12 mouse cellular contexts compared by ENCODE assay signal in genomic region chr6:118838919-118839915, GRCm38 (mm10).
DNase-seq lines count a peak whose midpoint lies in the region; ATAC-seq lines count a peak whose summit lies in the region.
"Had no signal": no experiment of that assay in that cellular context is flagged by ENCODE, and none has a peak within 500 bp of the region (broad histone marks: within the 10 kb centered on the region; RNA-seq: fewer than 3 reads in every experiment).

No protein-coding gene starts in this region.

- peak overlapping the region in 1 of 2 experiments; percentile 28; a peak in 1 of 4 replicates for H3K27ac ChIP-seq in heart, embryonic 14.5 days (replicated peaks in 1 of 2; ENCODE audit: control insufficient read depth in 1 of 2, insufficient read depth in 1 of 2, low read depth in 2 of 2, low read length in 2 of 2)
- H3K27ac ChIP-seq in kidney, embryonic 16.5 days (ENCODE audit: low read length) = peak overlapping the region; percentile 28; the same call in 1 of the 2 replicates
- H3K27ac ChIP-seq in hindbrain, embryonic 11.5 days (ENCODE audit: low read depth, low read length) = no peak overlapping the region
- H3K27ac ChIP-seq: hindbrain, embryonic 13.5 days; midbrain, embryonic 12.5 days had no signal

- DNase-seq in heart, postnatal 14 days = no peak
- peak; percentile 30 for DNase-seq in lung, postnatal 25 days (ENCODE audit: low spot score)
- no peak for DNase-seq in spleen, adult 18-20 months
- DNase-seq in hindbrain, embryonic 11.5 days (ENCODE audit: low spot score) = no peak
- DNase-seq: cerebellum, adult 11-12 months; right cerebral cortex, postnatal 25 days had no signal

- peaks cover 38 to 87% of the 10 kb centered on the region in 2 experiments for H3K4me1 ChIP-seq in heart, embryonic 14.5 days (ENCODE audit: control insufficient read depth in 2 of 2, insufficient read depth in 2 of 2, low read length in 2 of 2)
- H3K4me1 ChIP-seq in kidney, embryonic 16.5 days (ENCODE audit: insufficient read depth, low read length) = peaks cover 12% of the 10 kb centered on the region
- no peaks in the 10 kb centered on the region for H3K4me1 ChIP-seq in hindbrain, embryonic 11.5 days (replicated peaks; ENCODE audit: control insufficient read depth, insufficient read depth, low read length)
- H3K4me1 ChIP-seq: midbrain, embryonic 12.5 days had no signal

- no peak overlapping the region for H3K9ac ChIP-seq in heart, embryonic 14.5 days (ENCODE audit: low read length)
- no peak overlapping the region; the same call in 1 of the 2 replicates for H3K9ac ChIP-seq in kidney, embryonic 16.5 days (replicated peaks; ENCODE audit: low read length)
- no peak overlapping the region for H3K9ac ChIP-seq in hindbrain, embryonic 11.5 days (ENCODE audit: low read depth, low read length)
- H3K9ac ChIP-seq: hindbrain, embryonic 13.5 days; midbrain, embryonic 12.5 days had no signal

- no peaks in the 10 kb centered on the region for H3K27me3 ChIP-seq in heart, embryonic 14.5 days (ENCODE audit: control insufficient read depth, insufficient read depth, low read length)
- no peaks in the 10 kb centered on the region for H3K27me3 ChIP-seq in kidney, embryonic 16.5 days (ENCODE audit: insufficient read depth, low read length)
- H3K27me3 ChIP-seq in hindbrain, embryonic 11.5 days (ENCODE audit: control insufficient read depth, insufficient read depth, low read length) = no peaks in the 10 kb centered on the region
- H3K27me3 ChIP-seq: hindbrain, embryonic 13.5 days; midbrain, embryonic 12.5 days had no signal

- WGBS in heart, embryonic 14.5 days = 22% methylated on average over 14 of the region's 14 CpGs
- 32% methylated on average over 14 of the region's 14 CpGs for WGBS in kidney, embryonic 16.5 days
- 70% methylated on average over 14 of the region's 14 CpGs for WGBS in hindbrain, embryonic 11.5 days

- 0 out of 2 replicates have a peak, but pooled peaks have one; percentile 44 for ATAC-seq in heart, embryonic 14.5 days (ENCODE audit: insufficient number of reproducible peaks, insufficient read depth, low FRiP score, low read depth)
- peak; percentile 80 for ATAC-seq in common myeloid progenitor, adult 5-6 weeks (replicated peaks; ENCODE audit: low read depth, poor library complexity, severe bottlenecking)
- peak; percentile 93 for ATAC-seq in kidney, embryonic 16.5 days (ENCODE audit: low FRiP score, low TSS enrichment)
- no peak for ATAC-seq in activated CD4-positive, CD25-positive, alpha-beta regulatory T cell, adult 4 months
- ATAC-seq in hindbrain, embryonic 11.5 days (ENCODE audit: low FRiP score) = no peak

- no peaks in the 10 kb centered on the region for H3K9me3 ChIP-seq in heart, embryonic 14.5 days (ENCODE audit: control insufficient read depth, low read length)
- no peaks in the 10 kb centered on the region for H3K9me3 ChIP-seq in kidney, embryonic 16.5 days (ENCODE audit: low read length)
- H3K9me3 ChIP-seq in hindbrain, embryonic 11.5 days (ENCODE audit: control insufficient read depth, low read length) = no peaks in the 10 kb centered on the region
- H3K9me3 ChIP-seq: hindbrain, embryonic 13.5 days; midbrain, embryonic 12.5 days had no signal

- H3K4me3 ChIP-seq in heart, embryonic 14.5 days (ENCODE audit: control insufficient read depth in 1 of 2, insufficient read depth in 1 of 2, low read depth in 1 of 2, low read length in 2 of 2) = no peak overlapping the region
- H3K4me3 ChIP-seq in kidney, embryonic 16.5 days (ENCODE audit: low read length) = no peak overlapping the region
- H3K4me3 ChIP-seq in hindbrain, embryonic 11.5 days (ENCODE audit: low read depth, low read length) = no peak overlapping the region
- H3K4me3 ChIP-seq: hindbrain, embryonic 13.5 days; midbrain, embryonic 12.5 days had no signal

- peak overlapping the region; percentile 21; the same call in 1 of the 2 replicates for H3K4me2 ChIP-seq in heart, embryonic 14.5 days (ENCODE audit: low read length)
- peak overlapping the region; percentile 16; the same call in 1 of the 2 replicates for H3K4me2 ChIP-seq in kidney, embryonic 16.5 days (replicated peaks; ENCODE audit: low read depth, low read length)
- H3K4me2 ChIP-seq in hindbrain, embryonic 11.5 days (replicated peaks; ENCODE audit: low read depth, low read length) = no peak overlapping the region
- H3K4me2 ChIP-seq: hindbrain, embryonic 13.5 days; midbrain, embryonic 12.5 days had no signal

- intact Hi-C loops in heart, postnatal 14 days (cut with DNase I) = no loop called here

- no peaks in the 10 kb centered on the region for H3K36me3 ChIP-seq in heart, embryonic 14.5 days (ENCODE audit: control insufficient read depth, insufficient read depth, low read length)
- H3K36me3 ChIP-seq in kidney, embryonic 16.5 days (ENCODE audit: insufficient read depth, low read length) = no peaks in the 10 kb centered on the region
- no peaks in the 10 kb centered on the region for H3K36me3 ChIP-seq in hindbrain, embryonic 11.5 days (ENCODE audit: control insufficient read depth, insufficient read depth, low read length)
- H3K36me3 ChIP-seq: hindbrain, embryonic 13.5 days; midbrain, embryonic 12.5 days had no signal

Comparison
In these comparisons a context has a peak if more than half of its experiments do, and no peak if none do; other contexts are left out.
1. ATAC-seq: peak in heart, embryonic 14.5 days (single experiment), common myeloid progenitor, adult 5-6 weeks (single experiment) and kidney, embryonic 16.5 days (single experiment); none in activated CD4-positive, CD25-positive, alpha-beta regulatory T cell, adult 4 months (single experiment) and hindbrain, embryonic 11.5 days (single experiment).